8 mouse cellular contexts compared by ENCODE assay signal in genomic region chr7:141315974-141316373, GRCm38 (mm10). TPM values are rescaled to one million over a fixed set of nuclear protein-coding genes. Genes with fewer than 3 reads are reported as not detected.
DNase-seq lines count a peak whose midpoint lies in the region; ATAC-seq lines count a peak whose summit lies in the region.

No protein-coding gene starts in this region.

- peak; percentile 87 for ATAC-seq in monocyte, adult 5-6 weeks (replicated peaks; ENCODE audit: insufficient number of reproducible peaks, low FRiP score, low TSS enrichment, poor library complexity, severe bottlenecking)

- peak; percentile 24 to 38 for DNase-seq in heart, postnatal 14 days
- no peak for DNase-seq in heart, adult 9 months (ENCODE audit: low spot score in 2 of 2)
- DNase-seq in CD4-positive helper T cell, adult 2 months (ENCODE audit: low read depth, low spot score): peak; percentile 71
- peak; percentile 80 for DNase-seq in ZHBTc4 (ENCODE audit: low read depth, low spot score)
- peak; percentile 79 for DNase-seq in kidney, postnatal 14 days
- DNase-seq in urinary bladder, adult 18-20 months (ENCODE audit: low spot score in 2 of 2): no peak
- DNase-seq in layer of hippocampus, adult 9-10 months (ENCODE audit: low spot score): no peak

- intact Hi-C loops in heart, postnatal 14 days (cut with DNase I): no loop called here

RNA-seq across cellular contexts. Expression of gene Deaf1, which starts 11.5 kb away (rescaled TPM):
- 10 to 100 TPM; 20.0 to 22.1 TPM for total RNA-seq in heart, postnatal 14 days (2021)
- total RNA-seq in monocyte, adult 5-6 weeks (2017): 10.2 to 21.2 TPM (median 16.0 TPM) in 3 replicates

RNA-seq across cellular contexts. Expression of gene Tmem80, which starts 11.6 kb away (rescaled TPM):
- total RNA-seq in heart, postnatal 14 days (2021): 10 to 100 TPM; 13.6 to 16.1 TPM
- total RNA-seq in monocyte, adult 5-6 weeks (2017): 2.8 to 16.3 TPM (median 7.1 TPM) in 3 replicates

RNA-seq across cellular contexts. Expression of gene Eps8l2, which starts 22.7 kb away (rescaled TPM):
- total RNA-seq in heart, postnatal 14 days (2021): 1 to 10 TPM; 2.7 to 3.0 TPM
- not detected in 3 replicates for total RNA-seq in monocyte, adult 5-6 weeks (2017)

RNA-seq across cellular contexts. Expression of gene Drd4, which starts 24.2 kb away (rescaled TPM):
- not detected for total RNA-seq in heart, postnatal 14 days (2021)
- not detected in 3 replicates for total RNA-seq in monocyte, adult 5-6 weeks (2017)

RNA-seq across cellular contexts. Expression of gene Sct, which starts 37.0 kb away (rescaled TPM):
- total RNA-seq in heart, postnatal 14 days (2021): not detected
- not detected in 3 replicates for total RNA-seq in monocyte, adult 5-6 weeks (2017)

Comparison
In these comparisons a context has a peak if more than half of its experiments do, and no peak if none do; other contexts are left out.
1. DNase-seq: peak in heart, postnatal 14 days (2 of 2), CD4-positive helper T cell, adult 2 months (single experiment), ZHBTc4 (single experiment) and kidney, postnatal 14 days (single experiment); none in heart, adult 9 months (0 of 2), urinary bladder, adult 18-20 months (0 of 2) and layer of hippocampus, adult 9-10 months (single experiment).